Mouse (Mus musculus): ENCODE measurements around the gene Socs2.

DNA sequence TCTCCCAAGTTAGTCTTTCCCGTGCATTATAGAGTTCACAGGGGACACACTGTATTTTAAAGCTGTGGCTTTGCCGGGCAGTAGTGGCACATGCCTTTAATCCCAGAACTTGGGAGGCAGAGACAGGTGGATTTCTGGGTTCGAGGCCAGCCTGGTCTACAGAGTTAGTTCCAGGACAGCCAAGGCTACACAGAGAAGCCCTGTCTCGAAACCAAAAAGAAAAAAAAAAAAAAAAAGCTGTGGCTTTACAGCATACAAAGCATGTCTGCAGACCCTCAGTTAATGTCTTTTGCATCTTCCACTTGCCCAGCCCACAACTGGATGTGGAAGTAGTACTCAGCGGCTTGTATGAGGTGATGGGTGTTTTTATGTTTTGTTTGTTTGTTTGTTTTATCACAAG lies 79.4 kb downstream of the Socs2 start:
- no peak for TF ChIP-seq NANOG (IDR thresholded peaks at IDR 0.05; ENCODE audit: borderline replicate concordance, low read length)
- no peak for TF ChIP-seq CTCF (conservative IDR thresholded peaks at IDR 0.05; ENCODE audit: low read length)
